Mouse (Mus musculus): Measurements from ENCODE around the gene Mef2c.

Gene Mef2c

DNA sequence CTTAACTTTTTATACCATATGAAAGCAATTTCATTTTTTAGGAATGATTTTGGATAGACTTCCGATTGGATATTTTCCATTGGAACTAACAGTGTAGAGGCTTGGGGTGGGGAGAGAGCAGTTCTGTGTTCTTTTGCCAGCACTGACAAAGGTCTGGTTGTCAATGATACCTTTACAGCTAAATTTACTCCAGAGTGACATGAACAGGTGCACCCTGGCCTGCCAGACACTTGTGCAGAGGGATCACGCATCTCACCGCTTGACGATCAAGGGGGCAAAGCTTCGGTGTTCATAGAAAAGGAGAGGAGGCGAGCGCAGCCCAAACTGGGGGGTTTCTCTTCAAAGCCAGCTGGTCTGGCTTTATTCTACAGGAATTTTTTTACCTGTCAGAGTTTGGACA is at the start of gene Mef2c:
Mef2c (plus strand) TSS at position 116 of the 400 bp plus-strand sequence.
- DNase-seq = no peak

DNA sequence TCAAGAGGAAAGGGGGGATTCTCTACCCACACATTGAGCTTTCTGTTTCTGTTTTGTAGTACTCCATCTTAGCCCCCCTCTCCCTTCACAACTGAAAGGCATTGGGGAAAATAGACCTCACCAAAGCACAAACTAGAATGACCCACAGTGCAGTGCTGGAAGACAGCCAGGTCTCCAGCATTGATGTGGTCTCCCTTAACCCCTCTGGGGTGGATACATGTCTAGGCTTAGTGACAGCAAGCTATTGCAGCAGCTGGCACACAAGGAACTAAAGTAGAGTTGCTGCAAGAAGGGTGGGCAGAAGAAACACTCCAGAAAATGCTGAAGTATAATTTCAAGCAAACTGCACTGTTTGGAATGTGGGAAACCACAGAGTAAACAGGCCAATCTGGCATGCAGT is 45.1 kb upstream of the Mef2c start:
- DNase-seq = no peak

DNA sequence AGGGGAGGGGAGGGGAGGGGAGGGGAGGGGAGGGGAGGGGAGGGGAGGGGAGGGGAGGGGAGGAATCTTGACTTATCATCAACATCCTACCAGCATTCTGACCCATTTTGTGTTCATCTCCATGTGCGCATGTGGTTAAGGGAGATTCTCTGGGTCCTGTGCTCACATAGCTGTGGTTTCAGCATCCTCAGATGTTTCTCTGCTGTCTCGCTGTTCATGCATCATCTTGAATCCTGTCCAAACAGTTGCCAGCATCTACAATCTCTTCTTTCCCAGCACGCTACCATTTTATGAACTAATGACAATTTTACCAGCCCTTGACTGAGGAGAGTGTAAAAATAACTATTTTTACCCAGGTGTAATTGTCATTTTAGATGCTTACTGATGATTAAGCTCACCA is 44.2 kb upstream of the Mef2c start:
- no peak for DNase-seq

DNA sequence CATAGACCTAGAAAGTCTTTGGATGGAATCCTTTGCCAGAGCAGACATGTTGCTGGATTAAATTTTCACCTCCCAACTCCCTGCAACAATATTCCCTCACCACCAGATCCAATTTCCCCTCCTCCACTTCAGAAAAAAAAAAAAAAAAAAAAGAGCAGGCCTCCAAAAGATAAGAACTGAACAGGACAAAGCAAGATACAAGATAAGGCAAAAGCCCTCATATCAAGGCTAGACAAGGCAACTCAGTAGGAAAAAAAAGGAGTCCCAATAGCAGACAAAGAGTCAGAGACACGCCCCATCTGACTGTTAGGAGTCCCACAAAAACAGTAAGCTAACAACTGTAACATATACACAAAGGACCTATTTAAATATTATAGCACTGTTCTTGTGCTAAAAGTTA is 43.2 kb upstream of the Mef2c start:
- DNase-seq = no peak

DNA sequence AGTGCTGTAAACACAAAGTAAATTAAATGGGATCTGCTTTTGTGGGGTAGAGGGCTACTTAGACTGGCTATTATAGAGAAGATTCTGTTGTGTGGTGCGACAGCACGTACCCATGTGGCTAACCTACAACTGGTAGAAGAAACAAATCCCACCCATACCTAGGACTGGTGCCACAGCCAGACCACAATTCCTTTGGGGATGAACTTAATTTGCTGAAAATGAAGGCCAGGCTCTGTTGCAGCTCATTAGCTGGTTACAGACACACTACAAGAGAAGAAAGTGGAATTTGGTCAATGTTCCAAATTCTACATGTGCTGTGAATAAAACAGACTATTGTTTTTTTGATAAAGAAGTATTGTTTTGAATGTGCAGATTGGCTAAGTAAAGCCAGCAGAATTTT is 42.3 kb upstream of the Mef2c start:
- no peak for DNase-seq

DNA sequence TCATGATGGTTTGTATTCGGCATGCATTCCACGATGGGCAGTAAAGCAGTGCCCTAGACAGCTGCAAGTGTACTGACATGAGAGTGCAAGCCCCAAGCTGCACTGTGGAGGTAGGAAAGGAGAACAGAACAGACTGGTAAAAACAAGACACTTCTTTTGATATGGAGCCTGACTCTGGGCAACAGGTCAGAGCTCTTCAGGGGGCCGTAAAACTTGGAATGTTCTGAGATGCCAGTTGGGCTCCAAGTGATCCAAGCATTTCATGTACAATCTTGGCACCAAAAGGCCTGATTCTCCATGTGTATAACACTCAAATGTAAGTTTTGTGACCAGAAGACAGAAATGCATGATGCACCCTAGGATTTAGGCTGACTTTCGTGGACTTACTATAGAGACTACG is 37.1 kb upstream of the Mef2c start:
- no peak for DNase-seq

DNA sequence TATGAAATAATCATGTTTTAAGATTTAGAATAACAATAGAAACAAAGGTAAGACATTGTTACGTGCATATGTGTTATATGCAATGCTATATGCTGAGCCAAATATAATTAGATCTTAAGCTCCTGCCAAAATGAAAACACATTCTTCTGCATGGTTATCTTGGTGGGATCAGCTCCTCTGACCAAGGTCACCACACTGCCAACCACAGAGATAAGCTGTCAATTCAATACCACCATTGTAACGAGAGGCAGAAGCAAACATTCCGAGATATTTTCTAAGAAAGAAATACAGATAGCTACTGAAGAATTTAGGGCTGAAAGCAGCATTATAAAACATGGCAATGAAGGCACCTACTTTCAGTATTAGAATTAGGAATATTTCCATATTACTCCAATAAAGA is 35.0 kb upstream of the Mef2c start:
- no peak for DNase-seq

DNA sequence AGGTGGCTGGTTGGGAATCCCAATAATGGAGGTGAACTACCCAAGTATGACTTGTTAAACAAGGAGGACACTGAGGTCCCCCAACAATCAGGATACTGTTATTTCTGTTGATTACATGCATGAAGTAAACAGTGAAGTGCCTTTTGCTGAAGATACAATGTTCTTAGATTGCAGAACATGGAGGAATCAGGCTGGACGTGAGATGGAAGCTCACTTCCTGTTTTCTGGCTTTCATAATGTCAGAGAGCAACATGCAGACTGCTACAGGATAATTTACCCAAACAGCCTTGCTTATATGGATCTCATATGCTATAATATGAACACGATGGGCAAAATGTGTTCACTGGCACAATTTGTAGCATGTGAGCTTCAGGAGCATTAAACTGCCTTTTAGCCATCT is 30.1 kb upstream of the Mef2c start:
- DNase-seq = no peak

DNA sequence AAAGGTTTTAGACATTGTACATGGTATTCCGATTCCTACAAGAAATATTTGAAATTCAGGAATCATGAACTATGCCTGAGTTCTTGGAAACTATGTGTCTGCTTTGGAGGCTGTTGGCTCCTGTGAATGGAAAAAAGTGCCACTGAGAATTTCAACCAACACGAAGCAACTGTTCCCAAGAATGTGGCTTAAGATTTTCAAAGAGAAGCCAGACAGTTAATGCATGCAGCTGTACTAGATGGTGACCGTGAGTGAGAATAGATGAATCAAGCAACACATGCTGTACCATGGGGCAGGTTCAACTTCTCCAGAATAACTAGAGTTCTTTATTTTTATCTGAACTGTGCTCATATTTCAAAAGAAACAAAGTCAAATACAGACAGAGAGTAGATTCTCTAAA is 23.4 kb upstream of the Mef2c start:
- DNase-seq = no peak

DNA sequence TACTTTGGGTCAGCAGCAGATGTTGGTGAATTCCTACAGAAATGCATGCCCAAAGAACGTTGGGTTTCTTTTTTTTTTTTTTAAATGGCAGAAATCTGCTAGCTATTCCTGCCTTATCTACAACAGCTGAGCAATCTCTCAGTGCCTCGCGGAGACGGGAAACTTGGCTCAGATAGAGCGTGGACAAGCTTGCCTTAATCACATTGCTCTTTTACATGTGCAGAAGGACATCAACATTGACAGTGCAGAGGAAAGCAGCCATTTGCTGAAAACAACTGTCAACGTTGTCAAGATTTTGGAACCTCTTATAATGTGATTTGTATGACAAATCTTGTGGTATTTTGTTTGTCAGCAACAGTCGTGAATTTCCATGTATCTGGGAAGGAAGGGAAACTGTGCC is 22.5 kb upstream of the Mef2c start:
- peak; percentile 23 for DNase-seq

DNA sequence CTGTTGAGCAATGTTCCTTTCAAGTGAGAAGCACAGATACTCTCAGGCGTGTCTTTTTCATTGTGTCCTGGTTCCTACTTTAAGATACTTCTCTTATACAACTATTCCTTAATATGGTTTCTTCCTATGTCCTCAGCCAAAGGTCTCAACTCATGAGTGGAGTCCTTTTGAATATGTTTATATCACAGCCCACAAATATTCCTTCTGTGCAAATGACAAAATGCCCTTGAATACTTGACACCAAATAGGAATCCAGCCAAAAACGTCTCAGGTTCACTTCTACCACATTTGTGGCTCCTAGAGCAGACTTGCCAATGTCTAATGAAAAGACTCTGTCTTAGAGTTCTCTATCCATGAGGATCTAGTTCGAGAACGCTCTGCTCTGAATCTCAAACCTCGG is 21.7 kb upstream of the Mef2c start:
- no peak for DNase-seq

DNA sequence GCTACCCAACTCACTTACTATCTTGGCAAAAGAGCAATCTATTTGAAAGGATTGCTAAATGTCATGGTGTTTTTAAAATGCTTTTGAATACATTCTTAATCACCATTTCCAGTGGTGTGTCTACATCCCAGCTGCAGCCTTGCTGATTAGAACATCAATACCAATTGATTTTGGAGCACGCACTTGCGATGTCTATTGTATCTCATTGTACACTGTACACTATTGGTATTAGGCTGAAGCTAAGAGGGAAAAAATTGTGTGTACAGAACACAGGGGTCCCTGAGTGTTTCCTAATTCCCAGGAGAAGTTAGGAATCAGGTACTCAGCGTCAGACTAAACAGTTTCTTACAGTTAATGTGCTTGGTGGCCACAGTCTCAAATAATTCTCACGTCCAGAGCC is 19.6 kb upstream of the Mef2c start:
- no peak for DNase-seq

DNA sequence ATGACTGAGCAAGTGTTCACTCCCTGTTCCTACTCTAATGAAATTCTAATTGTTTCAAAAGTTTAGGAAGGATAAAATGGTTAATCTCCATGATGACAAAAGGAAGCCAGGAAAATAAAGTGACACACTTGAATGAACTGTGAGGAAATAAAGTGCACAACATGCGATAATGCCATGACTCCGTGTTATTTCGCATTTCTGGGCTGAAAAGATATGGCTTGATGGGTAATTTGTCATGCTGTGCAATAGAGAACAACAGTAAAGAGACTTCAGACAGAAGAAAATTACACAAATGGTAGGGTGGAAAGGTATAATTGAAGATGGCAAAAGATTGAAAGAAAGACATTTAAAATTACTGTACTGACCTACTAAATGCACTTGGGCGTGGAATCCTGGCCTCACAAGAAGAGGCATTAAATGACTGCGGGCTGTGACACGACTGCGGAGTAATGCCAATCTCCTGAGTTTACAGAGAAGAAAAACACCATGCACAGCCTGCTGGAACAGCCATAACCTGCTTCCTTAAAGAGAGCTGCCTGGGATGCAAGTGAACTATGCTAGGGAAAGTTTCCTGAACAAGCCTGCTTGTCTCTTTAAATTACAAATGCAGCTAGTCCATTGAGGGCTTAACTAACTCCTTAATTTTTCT is 19.0 kb upstream of the Mef2c start:
- DNase-seq = no peak

DNA sequence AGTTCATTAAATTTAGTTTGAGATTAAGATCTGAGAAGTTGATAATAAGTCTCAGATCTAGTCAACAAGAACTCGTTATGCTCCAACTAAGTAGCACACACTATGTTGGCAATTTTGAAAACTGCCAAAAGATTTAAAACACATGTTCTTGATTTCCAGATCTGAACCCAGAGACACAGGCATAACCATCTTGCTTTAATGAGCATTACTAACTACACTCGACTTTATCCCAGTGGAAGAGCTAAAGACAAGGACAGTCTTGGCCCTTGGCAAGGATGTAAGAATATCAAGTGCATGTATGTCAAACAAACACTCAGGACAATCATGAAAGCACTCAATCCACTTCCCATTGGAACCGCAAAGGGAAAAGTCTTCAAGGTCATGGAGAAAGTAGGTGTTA is 11.8 kb upstream of the Mef2c start:
- DNase-seq = no peak

DNA sequence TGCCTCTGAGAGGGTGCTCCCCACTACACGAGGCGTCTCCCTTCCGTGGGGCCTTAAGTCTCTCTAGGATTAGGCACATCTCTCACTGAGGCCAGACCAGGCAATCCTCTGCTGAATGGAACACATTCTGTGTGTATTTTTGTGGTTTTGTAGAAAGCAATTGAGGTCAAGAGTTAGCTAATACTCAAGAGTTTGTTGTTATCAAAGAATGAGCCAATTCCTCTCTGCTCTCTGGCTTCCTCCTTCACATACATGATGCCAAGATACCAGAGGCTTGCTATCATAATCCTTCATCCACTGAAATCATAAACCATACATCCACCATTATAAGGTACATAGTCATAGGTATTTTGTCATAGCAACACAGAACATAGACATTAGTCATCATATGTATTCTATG is 6.1 kb upstream of the Mef2c start:
- no peak for DNase-seq

DNA sequence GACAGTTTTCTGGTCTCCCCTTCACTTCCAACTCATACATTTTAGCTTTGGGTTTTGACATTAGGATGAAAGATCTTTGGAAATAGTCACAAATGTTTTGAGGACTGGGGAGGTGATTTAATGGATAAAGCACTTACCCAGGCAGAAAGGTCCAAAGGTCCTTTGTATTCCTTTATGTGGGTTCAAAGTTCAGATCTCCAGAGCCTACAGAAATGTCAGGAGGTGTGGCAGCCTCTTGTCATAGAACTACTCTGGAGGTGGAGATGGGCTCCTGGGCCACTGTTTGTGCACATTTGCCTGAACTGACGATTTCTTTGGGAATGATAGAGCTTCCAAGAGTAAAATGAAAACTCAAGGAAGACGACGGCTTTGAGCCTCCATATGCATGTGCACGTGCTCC is 4.3 kb upstream of the Mef2c start:
- no peak for DNase-seq

DNA sequence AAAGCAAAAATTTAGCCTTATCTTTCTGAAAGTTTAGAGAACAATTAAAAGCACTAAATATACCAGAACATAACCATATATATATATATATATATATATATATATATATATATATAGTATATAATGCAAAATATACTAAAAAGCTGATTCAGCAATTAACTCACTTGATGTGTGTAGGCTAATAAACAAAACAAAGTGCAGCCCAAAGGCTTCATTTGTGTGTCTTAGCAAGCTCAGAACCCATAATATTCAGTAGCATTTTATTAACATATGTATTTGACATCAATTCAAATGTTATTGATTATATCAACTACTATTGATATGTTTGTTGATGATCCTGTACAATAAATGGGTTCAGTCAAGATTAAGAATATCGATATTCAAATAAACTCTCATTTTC is 3.9 kb downstream of the Mef2c start:
- no peak for DNase-seq

DNA sequence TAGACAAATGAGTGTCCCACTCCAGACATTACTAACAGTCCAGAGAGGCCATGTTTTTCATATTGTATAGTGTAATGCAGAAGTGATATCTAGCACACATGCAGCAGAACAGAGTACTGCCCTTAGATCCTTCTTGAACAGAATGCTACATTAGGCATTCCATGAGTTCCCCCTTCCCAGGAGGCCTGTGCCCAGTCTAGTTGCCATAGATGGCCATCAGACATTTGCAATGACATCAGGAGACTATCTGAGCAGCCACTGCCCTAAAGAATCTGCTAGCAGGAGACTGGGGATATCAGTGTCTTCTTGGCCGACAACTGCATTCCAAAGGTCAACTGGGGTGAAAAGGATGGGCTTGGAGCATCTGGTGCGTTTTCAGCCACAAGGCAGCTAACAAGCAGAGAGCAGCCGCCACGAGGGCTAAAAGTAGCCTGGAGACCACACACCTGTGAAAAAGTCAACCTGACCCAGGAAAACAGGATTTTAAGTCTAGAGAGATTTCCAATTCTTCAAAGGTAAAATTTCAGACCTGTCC is 11.2 kb downstream of the Mef2c start:
- DNase-seq = no peak

DNA sequence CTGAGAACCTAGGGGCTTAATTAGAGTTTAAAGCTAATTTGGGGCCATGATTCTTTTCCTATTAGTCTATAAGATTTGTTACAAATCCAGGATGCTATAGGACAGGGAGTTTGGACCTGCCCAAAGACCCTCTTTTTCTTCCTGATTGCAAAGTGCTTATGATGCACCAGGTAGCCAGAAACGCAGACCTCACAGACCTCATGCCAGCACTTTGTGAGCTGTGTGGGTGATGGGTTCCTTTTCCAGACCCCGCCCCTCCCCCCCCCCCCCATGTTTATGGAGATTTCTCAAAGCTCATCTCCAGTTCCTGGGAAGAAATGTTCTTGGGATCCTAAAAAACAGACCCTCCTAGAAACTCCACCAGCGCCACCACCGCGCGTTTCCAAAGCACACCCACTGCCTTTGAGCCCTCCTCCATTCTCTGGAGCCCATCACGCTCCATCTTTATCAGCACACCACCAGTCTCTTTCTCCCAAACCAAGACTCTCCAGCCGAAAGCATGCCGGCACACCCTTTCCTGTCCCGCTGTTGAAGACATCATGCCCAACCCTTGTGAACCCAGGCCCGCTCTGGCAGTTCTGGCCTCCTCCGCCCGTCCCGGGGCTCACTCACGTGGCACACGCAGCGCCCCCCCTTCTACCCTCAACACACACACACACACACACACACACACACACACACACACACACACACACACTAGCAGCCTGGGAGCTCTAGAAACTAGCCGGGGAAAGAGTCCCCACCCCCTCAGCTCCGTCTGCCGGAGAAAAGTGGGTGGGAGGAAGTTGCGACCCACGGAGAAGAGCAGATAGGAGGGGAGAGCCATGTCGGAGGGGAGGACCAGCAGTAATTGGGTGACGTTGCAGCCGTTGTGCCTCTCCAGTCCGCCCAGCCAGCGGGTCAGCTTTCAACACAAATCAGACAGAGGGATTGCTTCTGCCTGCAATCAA is 14.1 kb downstream of the Mef2c start:
- DNase-seq = peak; percentile 68

DNA sequence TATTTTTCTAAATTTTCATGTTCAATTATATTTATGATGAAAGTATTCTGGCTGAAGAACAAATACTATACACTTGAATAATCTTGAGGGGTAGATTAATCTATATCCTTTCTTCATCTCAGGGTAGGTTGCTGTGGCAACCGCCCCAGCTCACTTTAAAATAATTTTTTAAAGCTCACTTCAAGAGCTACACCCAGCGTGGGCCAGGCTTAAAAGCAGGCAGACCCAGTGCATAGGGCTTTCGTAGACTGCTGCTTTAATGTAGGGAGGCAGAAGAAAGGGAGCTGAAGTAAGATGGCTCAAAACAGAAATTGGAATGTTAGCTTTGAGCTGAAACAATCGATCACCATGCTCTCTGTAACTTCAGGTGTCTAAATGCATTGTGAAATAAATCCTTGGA is 17.0 kb downstream of the Mef2c start:
- DNase-seq = no peak

DNA sequence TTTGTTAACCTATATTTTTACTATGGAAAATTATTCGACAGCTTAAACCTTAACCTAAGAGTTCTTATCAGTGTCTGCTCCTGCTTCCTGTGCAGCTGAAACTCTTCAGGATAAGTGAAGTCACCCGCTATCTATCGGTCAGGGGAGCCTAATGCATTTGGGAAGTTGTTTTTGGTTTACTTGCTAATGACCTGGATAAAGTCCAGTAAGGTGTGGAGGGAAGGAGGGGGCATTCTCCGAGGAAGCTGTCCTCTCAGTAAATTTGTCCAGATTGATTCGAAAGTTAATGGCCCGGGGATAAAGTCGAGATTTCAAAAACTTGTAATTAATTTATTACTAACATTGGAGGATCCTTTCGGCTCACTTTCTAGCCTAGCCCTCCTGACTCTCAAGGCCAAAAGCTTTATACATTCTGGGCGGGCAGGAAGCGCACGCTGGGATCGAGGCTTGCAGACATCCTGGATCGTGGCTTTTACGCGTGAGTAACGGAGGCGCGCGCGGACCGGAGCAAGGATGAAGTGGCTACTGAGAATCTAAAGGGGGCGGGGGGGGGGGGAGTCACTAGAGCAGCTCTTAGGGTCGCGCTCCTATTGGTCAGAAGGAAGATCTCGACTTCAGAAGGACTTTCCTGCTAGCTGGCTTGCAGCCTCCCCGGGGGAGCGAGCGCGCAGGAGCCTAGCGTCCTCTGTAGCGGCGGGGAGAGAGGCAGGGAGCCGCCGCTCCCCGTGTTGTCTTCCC is 19.6 kb downstream of the Mef2c start:
- peak; percentile 68 for DNase-seq

DNA sequence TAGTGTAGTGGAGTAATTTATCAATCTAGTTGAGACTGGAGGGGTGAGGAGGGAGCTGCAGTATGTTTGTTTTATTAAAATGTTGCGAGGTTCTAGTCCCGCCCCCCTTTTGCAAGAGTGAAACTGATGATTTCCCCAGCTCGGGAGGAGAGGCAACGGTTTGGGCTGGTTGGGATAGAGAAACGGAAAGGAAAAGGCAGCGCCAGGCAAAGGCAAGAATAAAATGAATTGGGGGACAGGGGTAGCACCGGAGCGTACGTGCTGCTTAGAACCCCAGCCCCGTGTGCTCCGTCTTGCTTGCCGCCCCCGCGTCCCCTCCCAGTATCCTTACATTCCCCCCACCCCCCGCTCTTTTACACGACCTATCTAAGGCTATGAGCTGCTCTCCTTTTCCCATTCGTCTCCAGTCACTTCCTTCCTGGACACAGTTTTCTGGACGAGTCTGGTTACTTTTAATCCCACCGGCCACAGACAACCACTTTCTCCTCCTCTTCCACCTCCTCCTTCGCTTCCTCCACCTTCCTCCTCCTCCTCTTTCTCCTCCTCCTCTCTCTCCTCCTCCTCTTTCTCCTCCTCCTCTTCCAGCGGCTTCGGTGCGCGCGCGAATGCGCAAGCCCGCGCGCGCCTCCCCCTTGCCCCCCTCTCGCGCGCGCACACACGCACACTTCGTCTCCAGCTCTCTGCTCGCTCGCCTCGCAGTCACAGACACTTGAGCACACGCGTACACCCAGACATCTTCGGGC is 20.5 kb downstream of the Mef2c start:
- DNase-seq = peak; percentile 84
